Mouse (Mus musculus): Measurements from ENCODE around the gene Sap30bp. TPM values are rescaled to one million over a fixed set of nuclear protein-coding genes. Genes with fewer than 3 reads are reported as not detected.

The Sap30bp gene
- polyA plus RNA-seq, 1 experiment = 3.0 TPM

DNA sequence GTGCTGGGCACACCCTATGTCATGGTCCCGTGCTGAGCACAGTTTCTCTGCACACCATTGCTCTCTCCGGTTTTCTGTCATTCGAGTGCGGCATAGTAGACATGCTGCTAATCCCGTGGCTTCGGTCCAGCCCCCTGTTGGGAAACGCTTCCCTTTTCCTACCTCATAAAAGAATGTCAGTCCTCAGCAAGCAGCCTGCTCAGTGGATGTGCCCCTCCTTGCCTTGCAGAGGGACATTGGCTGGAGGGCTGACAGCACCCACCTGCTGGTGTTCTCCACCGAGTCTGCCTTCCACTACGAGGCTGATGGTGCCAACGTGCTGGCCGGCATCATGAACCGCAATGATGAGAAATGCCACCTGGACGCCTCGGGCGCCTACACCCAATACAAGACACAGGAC is 49.4 kb downstream of the Sap30bp start:
- Histone ChIP-seq H3K4me3 (replicated peaks) (no peak overlapping the region), H3K36me3 (ENCODE audit: control insufficient read depth) (no peaks in the 10 kb centered on the region), H3K27me3 (ENCODE audit: control insufficient read depth) (peaks cover 23% of the 10 kb centered on the region), H3K4me1 (ENCODE audit: control insufficient read depth) (no peaks in the 10 kb centered on the region), H3K9me3 (ENCODE audit: control insufficient read depth, low read length) (no peaks in the 10 kb centered on the region)
- TF ChIP-seq GATA1 (IDR thresholded peaks at IDR 0.05; ENCODE audit: low read length) (no peak), TAL1 (IDR thresholded peaks at IDR 0.05; ENCODE audit: low read length) (no peak)

DNA sequence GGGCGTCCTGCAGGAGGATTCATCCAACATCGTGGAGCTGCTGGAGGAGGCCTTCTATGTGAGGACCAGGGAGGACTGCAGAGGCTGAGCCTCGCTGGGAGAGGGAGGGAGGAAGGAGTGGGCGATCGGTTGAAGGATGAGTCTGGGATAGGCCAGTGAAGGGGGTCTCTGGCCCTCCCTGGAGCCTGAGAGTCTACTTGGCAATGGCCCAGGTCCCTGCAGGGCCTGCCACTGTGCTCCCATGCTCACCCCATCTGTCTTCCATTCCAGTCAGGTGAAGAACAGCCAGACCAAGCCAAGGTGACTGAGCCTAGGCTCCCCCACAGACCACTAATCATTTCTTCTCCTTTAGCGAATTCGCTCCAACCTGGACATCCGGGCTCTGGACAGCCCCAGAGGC is 50.2 kb downstream of the Sap30bp start:
- Histone ChIP-seq H3K36me3 (ENCODE audit: control insufficient read depth) (no peaks in the 10 kb centered on the region), H3K27me3 (ENCODE audit: control insufficient read depth) (peaks cover 16% of the 10 kb centered on the region), H3K4me3 (replicated peaks) (no peak overlapping the region), H3K9me3 (ENCODE audit: control insufficient read depth, low read length) (no peaks in the 10 kb centered on the region), H3K4me1 (ENCODE audit: control insufficient read depth) (no peaks in the 10 kb centered on the region)
- TF ChIP-seq TAL1 (IDR thresholded peaks at IDR 0.05; ENCODE audit: low read length) = no peak
- no peak for TF ChIP-seq GATA1 (IDR thresholded peaks at IDR 0.05; ENCODE audit: low read length)

DNA sequence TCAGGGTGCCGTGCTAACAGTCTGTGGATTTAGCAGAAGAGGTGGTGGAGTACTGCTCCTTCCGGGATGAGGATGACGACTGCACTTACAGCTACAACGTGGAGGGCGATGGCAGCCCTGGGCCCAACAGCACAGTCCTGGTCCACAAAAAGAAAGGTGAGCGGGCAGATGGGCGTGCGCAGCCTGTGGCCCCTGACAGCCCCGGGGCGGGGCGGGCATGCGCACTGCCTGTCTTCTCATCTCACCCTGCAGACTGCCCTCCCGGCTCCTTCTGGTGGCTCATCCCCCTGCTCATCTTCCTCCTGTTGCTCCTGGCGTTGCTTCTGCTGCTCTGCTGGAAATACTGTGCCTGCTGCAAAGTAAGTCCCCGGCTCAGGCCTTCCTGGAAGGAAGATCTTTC is 56.6 kb downstream of the Sap30bp start:
- TF ChIP-seq GATA1 (IDR thresholded peaks at IDR 0.05; ENCODE audit: low read length) (no peak), TAL1 (IDR thresholded peaks at IDR 0.05; ENCODE audit: low read length) (no peak)

DNA sequence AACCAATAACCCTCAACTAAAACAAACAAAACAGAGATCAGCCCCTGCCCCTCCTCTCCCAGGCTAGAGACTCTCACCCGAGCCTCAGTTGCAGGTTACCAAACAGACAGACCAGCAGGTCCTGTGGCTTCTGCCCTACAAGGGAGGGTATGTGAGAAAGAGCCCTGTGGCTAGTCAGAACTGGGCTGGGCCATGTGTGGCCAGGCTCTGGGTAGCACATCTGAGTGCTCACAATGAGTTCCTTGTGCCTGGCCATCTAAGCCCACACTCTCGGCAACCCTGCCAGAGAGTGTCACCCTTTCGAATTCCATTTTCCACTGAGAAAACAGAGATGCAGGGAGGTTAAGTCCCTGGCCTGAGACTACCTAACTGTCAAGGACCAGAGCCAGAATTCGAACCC is 59.0 kb downstream of the Sap30bp start:
- Histone ChIP-seq H3K9me3 (ENCODE audit: control insufficient read depth, low read length) (no peaks in the 10 kb centered on the region), H3K36me3 (ENCODE audit: control insufficient read depth) (no peaks in the 10 kb centered on the region), H3K4me3 (replicated peaks) (no peak overlapping the region), H3K4me1 (ENCODE audit: control insufficient read depth) (peaks cover 12% of the 10 kb centered on the region), H3K27me3 (ENCODE audit: control insufficient read depth) (peaks cover 19% of the 10 kb centered on the region)
- TF ChIP-seq TAL1 (IDR thresholded peaks at IDR 0.05; ENCODE audit: low read length) (no peak), GATA1 (IDR thresholded peaks at IDR 0.05; ENCODE audit: low read length) (no peak)

More for the DNA sequence above, 56.6 kb downstream of the Sap30bp start:
- Histone ChIP-seq H3K4me3 (replicated peaks) (peak overlapping the region; percentile 40), H3K27me3 (ENCODE audit: control insufficient read depth) (peaks cover 23% of the 10 kb centered on the region), H3K9me3 (ENCODE audit: control insufficient read depth, low read length) (no peaks in the 10 kb centered on the region), H3K4me1 (ENCODE audit: control insufficient read depth) (peaks cover 12% of the 10 kb centered on the region), H3K36me3 (ENCODE audit: control insufficient read depth) (no peaks in the 10 kb centered on the region)

DNA sequence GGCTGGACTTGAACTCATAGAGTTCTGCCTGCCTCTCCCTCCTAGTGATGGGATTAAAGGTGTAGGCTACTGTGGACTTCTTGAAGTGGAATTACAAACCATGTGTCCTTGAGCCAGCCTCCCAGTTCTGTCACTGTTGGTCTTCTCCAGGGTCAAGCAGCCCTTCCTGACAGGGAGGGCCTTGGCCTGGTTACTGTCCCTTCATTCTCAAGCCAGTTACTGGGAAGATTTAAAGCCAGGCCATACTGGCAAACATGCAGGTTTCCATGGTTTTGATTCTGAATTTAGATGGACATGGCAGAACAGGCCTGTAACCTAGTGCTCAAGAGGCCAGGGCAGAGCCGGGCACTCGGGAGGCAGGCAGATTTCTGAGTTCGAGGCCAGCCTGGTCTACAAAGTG is 62.2 kb downstream of the Sap30bp start:
- Histone ChIP-seq H3K27me3 (ENCODE audit: control insufficient read depth) (peaks cover 12% of the 10 kb centered on the region), H3K4me1 (ENCODE audit: control insufficient read depth) (peaks cover 14% of the 10 kb centered on the region), H3K36me3 (ENCODE audit: control insufficient read depth) (no peaks in the 10 kb centered on the region), H3K9me3 (ENCODE audit: control insufficient read depth, low read length) (no peaks in the 10 kb centered on the region), H3K4me3 (replicated peaks) (no peak overlapping the region)
- no peak for TF ChIP-seq TAL1 (IDR thresholded peaks at IDR 0.05; ENCODE audit: low read length)
- no peak for TF ChIP-seq GATA1 (IDR thresholded peaks at IDR 0.05; ENCODE audit: low read length)

DNA sequence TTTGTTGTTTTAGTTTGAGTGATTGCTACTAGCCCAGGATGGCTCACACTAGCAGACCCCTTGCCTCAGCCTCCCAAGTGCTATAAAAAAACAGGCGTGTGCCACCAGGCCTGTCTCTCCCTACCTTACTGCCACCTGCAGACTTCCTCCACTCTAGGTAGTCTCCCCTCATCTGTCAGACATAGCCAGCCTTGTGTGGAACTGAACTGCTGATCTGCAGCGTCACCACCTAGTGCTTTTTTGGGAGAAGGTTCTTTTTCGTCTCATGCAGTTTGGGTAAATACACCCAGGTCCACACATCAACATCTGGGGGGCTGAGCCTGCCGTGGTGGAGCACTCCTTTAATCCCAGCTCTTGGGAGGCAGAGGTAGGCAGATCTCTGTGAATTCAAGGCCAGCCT is 64.0 kb downstream of the Sap30bp start:
- no peak overlapping the region for H3K4me3 ChIP-seq (replicated peaks)
- no peaks in the 10 kb centered on the region for H3K9me3 ChIP-seq (ENCODE audit: control insufficient read depth, low read length)
- no peaks in the 10 kb centered on the region for H3K36me3 ChIP-seq (ENCODE audit: control insufficient read depth)
- no peak for TF ChIP-seq GATA1 (IDR thresholded peaks at IDR 0.05; ENCODE audit: low read length)
- no peak for TF ChIP-seq TAL1 (IDR thresholded peaks at IDR 0.05; ENCODE audit: low read length)
- peaks cover 14% of the 10 kb centered on the region for H3K27me3 ChIP-seq (ENCODE audit: control insufficient read depth)
- peaks cover 10% of the 10 kb centered on the region for H3K4me1 ChIP-seq (ENCODE audit: control insufficient read depth)

DNA sequence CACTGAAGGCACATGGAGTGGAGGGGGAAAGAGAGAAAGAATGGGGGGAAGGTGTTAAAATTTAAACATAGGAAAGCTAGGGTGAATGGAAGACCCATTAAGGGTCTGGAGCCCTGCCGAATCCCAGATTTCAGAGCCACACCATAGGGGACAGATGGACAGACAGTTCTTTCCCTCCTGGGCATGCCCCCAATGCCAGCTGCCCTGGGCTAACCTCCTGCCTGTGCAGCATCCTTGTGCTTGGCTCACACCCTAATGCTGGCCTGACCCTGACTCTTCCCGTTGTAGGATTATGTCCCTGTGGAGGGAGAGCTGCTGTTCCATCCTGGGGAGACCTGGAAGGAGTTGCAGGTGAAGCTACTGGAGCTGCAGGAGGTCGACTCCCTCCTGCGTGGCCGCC is 64.6 kb downstream of the Sap30bp start:
- Histone ChIP-seq H3K27me3 (ENCODE audit: control insufficient read depth) (peaks cover 11% of the 10 kb centered on the region), H3K9me3 (ENCODE audit: control insufficient read depth, low read length) (no peaks in the 10 kb centered on the region), H3K36me3 (ENCODE audit: control insufficient read depth) (no peaks in the 10 kb centered on the region), H3K4me1 (ENCODE audit: control insufficient read depth) (peaks cover 10% of the 10 kb centered on the region), H3K4me3 (replicated peaks) (no peak overlapping the region)
- TF ChIP-seq TAL1 (IDR thresholded peaks at IDR 0.05; ENCODE audit: low read length) (no peak), GATA1 (IDR thresholded peaks at IDR 0.05; ENCODE audit: low read length) (no peak)

DNA sequence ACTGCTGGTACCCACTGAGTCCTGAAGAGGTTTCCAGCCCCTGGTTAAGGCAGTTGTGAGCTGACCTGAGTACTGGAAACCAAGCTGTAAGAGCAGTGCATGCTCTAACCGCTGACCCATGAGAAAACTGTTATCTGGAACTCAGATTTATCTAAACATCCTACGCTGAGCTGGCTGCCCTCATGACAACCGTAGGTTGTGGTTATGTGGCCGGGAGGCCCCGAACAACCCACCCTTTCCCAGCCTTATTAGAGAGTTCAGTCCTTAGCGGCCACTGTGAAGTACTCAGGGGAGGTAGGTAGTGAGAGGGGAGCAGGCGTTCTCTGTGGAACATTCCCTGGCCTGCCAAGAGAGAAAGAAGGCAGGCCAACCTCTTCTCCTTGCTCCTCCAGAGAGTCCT is 65.9 kb downstream of the Sap30bp start:
- peaks cover 11% of the 10 kb centered on the region for H3K4me1 ChIP-seq (ENCODE audit: control insufficient read depth)

DNA sequence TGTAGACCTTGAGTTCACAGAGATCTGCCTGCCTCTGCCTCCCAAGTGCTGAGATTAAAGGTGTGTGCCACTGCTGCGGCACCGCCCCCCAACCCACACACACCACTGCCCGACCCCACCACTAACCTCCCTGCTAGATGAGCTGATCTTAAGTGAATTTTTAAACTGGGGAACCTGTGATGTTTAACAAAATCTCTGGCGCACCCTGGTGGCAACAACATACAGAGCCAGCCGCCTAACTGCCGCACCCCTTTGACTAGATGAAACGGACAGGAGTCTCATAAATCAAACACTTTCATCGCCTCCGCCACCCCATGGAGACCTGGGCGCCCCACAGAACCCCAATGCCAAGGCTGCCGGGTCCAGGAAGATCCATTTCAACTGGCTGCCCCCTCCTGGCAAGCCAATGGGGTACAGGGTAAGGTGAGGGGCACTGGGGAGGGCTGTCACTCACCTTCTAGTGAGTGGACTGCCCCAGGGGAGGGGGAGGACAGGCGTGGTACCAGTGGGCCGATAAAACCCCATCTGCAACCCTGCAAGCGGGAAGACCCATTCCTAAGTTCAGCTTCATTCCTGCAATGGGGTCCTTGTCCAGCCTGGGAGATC is 66.6 kb downstream of the Sap30bp start:
- Histone ChIP-seq H3K4me1 (ENCODE audit: control insufficient read depth) (peaks cover 17% of the 10 kb centered on the region), H3K9me3 (ENCODE audit: control insufficient read depth, low read length) (peaks cover 7% of the 10 kb centered on the region), H3K27me3 (ENCODE audit: control insufficient read depth) (peaks cover 15% of the 10 kb centered on the region), H3K4me3 (replicated peaks) (no peak overlapping the region), H3K36me3 (ENCODE audit: control insufficient read depth) (no peaks in the 10 kb centered on the region)
- TF ChIP-seq GATA1 (IDR thresholded peaks at IDR 0.05; ENCODE audit: low read length) (no peak), TAL1 (IDR thresholded peaks at IDR 0.05; ENCODE audit: low read length) (no peak)

More for the DNA sequence above, 65.9 kb downstream of the Sap30bp start:
- peaks cover 7% of the 10 kb centered on the region for H3K9me3 ChIP-seq (ENCODE audit: control insufficient read depth, low read length)
- H3K27me3 ChIP-seq (ENCODE audit: control insufficient read depth) = peaks cover 15% of the 10 kb centered on the region
- H3K4me3 ChIP-seq (replicated peaks) = no peak overlapping the region
- TF ChIP-seq TAL1 (IDR thresholded peaks at IDR 0.05; ENCODE audit: low read length) (no peak), GATA1 (IDR thresholded peaks at IDR 0.05; ENCODE audit: low read length) (no peak)
- no peaks in the 10 kb centered on the region for H3K36me3 ChIP-seq (ENCODE audit: control insufficient read depth)

DNA sequence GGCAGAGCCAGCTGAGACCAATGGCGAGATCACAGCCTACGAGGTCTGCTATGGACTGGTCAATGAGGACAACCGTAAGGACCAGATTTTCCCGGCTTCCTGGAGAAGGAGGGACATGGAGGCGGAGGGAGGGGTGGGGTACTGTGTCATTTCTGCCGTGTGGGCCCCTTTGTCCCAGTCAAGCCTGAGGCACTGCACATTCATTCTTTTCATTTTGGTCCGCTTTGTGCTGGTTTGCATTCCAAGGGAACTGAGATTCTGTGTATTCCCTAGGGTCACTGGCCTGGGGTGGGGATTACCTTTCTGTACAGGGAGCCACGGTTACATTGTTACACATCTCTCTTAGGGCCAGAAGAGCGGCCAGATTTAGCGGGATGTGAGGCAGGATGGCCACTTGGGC is 67.5 kb downstream of the Sap30bp start:
- Histone ChIP-seq H3K9me3 (ENCODE audit: control insufficient read depth, low read length) (peaks cover 7% of the 10 kb centered on the region), H3K4me3 (replicated peaks) (no peak overlapping the region), H3K4me1 (ENCODE audit: control insufficient read depth) (peaks cover 27% of the 10 kb centered on the region), H3K27me3 (ENCODE audit: control insufficient read depth) (peaks cover 20% of the 10 kb centered on the region), H3K36me3 (ENCODE audit: control insufficient read depth) (no peaks in the 10 kb centered on the region)
- TF ChIP-seq TAL1 (IDR thresholded peaks at IDR 0.05; ENCODE audit: low read length) = no peak
- no peak for TF ChIP-seq GATA1 (IDR thresholded peaks at IDR 0.05; ENCODE audit: low read length)
